Mouse (Mus musculus) urinary bladder, adult 18-20 months (tissue): Measurements from ENCODE around the gene Natd1.
"Not testable (repeated sequence)": the region's sequence is repeated elsewhere in the genome, so short reads cannot be mapped to it uniquely, and the experiment has no call there.

ENCODE experiments used
- DNase-seq, 2 experiments: peaks; one replicate each; pipeline ENCODE4 v3.0.0; 2022; ENCODE audit warnings: low spot score in 2 of 2, mixed read lengths in 2 of 2

Gene Natd1

DNA sequence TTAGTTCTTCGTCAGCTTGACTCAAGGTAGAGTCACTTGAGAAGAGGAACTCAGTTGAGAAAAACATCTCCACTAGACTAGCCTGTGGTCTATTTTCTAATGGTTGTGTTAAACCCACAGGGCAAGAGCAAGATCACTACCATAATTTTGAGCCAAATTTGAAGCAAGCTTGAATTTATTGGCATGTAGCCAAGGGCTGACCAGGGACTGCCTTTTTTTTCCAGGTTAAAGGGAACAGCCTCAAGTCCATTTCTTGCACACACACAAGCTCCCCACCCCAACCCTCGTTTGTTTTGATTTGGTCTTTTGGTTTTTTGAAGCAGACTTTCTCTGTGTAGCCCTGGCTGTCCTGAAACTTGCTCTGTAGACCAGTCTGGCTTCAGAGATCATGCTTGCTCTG lies 24.7 kb downstream of the Natd1 start:
- DNase-seq: no peak

GRCm38 (mm10) chr11:60886986-60887385 lies 27.6 kb downstream of the Natd1 start:
- not testable (repeated sequence) for DNase-seq

DNA sequence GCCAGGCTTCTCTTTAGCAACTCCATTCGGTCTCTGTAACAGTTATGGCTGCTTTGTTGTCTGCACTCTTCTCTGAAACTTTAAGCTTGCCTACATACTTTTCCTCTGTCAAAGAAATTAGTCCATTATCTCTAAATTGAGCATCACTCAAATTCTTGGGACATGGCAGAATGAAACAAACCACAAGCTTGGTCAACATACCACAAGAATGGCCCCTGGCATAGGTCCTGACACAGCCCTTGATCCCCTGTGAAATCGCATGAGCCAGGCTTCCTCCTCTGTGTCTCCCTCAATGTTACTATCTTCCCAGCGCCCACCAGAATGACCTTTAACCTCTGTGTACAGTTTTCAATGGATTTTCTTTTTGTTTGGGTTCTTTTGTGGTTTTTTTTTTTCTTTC lies 32.2 kb downstream of the Natd1 start:
- DNase-seq: no peak

GRCm38 (mm10) chr11:60880559-60880958 lies 34.0 kb downstream of the Natd1 start:
- DNase-seq: no peak

- DNase-seq: no peak
These were observed 35.1 kb downstream of the Natd1 start for GRCm38 (mm10) chr11:60879423-60879822.

DNA sequence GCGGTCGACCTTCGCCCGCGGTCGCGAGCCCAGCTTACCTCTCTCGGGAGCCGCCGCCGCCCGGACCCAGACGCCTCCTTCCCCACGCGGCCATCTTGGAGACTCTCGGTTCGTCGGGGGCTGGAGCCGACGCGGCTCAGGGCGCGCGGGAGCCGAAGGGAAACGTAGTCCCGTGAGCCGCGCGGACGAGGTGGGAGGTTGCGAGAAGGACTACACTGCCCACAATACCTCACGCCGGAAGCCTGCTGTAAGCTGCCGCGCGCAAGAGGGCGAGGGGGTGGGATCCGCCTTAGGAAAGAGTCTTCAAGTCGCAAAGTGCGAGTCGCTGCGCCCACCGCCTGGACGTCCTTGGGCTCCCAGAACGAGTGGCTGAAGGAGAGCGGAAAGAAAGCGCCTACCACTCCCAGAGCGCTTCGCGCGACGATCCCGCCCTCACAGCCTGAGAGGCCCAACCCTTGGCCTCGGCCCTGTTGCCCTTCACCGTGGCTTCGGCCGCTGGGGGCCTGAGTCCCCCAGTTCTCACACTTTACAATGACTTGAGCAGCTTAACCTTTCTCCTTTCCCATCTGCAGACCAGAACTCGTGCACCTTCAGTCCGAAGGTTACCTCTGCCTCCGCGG lies 35.8 kb downstream of the Natd1 start, which contains the start of gene Tmem11:
TSS of gene Tmem11 (minus strand) at position 598 of the 620 bp plus-strand sequence.
- peak; percentile 82 to 94 for DNase-seq

DNA sequence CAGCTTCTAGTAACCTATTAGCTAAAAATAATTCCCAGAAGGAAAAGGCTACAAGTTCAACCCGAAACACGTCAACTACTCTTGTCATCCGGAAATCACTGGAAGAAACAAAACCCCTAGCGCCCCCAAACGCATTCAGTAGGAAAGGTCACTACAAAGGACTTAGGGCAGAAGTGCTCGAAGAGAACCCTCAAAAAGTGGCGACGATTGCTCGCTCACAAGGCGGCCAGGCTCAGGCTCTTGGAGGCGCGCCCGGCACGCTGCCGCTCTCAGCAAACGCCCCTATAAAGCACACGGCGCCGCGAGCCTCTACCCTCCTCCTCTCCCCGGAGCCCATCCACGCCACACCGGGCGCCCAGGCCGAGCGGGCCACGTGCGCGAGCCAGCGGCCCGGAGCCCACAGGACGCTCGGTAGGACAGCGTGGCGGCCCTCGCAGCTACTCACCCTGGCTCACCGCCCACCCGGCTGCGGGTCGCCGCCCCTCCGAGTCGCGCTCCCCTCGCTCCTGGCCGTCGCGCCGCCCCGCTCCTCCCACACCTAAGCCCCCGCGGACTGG lies 36.4 kb downstream of the Natd1 start:
- peak in 1 of 2 experiments; percentile 12 for DNase-seq

GRCm38 (mm10) chr11:60873101-60873500 lies 41.4 kb downstream of the Natd1 start:
- no peak for DNase-seq

DNA sequence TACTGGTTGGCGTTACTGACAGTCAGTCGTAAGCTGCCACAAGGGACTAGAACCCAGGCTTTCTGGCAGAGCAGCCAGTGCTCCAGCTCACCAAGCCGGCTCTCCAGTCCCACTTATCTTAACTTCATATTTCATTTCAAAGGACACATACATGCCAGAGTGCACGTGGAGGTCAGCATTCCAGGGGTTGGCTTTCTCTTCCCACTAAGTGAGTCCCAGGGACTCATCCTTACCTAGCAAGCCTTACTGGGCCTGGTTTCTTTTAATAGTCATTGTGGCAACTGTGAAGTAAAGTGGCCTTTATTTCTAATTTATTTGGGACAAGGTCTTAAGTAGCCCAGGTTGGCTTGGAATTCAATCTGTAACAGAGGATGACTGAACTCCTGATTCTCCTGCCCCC lies 43.1 kb downstream of the Natd1 start:
- no peak for DNase-seq

- DNase-seq: not testable (repeated sequence)
These were observed 45.1 kb downstream of the Natd1 start for GRCm38 (mm10) chr11:60869471-60869870.

DNA sequence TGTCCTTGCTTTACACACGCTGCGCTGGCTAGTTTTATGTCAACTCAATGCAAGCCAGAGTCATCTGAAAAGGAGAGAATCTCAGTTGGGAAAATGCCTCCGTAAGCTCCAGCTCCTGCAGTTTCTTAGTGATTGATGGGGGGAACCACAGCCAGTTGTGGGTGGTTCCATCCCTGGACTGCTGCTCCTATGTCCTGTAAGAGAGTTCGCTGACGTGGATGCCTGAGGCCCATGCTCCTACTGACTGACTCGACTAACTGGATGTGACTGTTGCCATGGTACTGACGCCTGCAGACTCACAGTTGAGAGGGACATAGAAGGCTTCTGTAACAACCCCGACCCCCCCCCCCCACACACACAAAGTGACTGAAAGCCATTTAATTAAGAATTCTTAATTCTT lies 46.6 kb downstream of the Natd1 start:
- no peak for DNase-seq

- no peak for DNase-seq
These were observed 47.1 kb downstream of the Natd1 start for GRCm38 (mm10) chr11:60867456-60867855.

- no peak for DNase-seq
These were observed 48.5 kb downstream of the Natd1 start for GRCm38 (mm10) chr11:60866021-60866420.

- no peak for DNase-seq
These were observed 49.6 kb downstream of the Natd1 start for GRCm38 (mm10) chr11:60864916-60865315.

- peak in 1 of 2 experiments; percentile 12 for DNase-seq
These were observed 50.4 kb downstream of the Natd1 start for GRCm38 (mm10) chr11:60864166-60864565.

DNA sequence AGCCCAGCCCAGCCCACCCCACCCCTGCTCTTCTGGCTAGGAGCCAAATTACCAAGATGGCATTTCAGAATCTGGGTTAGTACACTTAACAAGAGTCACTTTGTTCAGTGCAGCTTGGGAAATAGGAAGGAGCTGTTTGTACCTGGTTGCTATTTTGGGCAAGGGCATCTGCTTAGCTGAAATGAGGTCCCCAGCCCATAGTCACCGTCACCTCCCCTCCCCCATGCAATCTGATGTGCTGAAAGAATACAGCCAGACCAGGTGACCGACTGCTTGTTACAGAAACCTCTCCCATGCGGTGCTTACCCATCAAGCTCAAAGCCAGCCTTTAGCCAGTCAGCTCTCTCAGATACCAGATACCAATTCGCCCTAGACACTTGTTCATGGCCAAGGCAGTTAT lies 51.4 kb downstream of the Natd1 start:
- no peak for DNase-seq

DNA sequence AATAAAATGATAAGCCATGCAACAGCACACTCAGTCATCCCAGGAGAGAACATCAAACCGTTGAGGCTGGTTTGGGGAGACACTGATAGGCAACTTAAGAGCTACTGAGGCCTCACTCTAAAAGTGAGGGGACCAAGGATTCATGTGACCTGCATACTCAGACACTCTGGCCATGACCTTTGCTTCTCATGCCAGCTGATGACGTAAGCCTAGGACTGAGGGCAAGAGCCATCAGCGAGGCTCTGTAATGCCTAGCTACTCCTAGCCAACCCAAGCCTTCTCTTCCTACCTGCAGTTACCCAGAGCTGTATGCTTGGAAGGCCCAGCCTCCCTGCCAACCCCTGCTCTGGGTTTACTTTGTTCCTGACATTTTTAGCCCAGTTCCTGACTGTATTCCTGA lies 52.6 kb downstream of the Natd1 start:
- no peak for DNase-seq

DNA sequence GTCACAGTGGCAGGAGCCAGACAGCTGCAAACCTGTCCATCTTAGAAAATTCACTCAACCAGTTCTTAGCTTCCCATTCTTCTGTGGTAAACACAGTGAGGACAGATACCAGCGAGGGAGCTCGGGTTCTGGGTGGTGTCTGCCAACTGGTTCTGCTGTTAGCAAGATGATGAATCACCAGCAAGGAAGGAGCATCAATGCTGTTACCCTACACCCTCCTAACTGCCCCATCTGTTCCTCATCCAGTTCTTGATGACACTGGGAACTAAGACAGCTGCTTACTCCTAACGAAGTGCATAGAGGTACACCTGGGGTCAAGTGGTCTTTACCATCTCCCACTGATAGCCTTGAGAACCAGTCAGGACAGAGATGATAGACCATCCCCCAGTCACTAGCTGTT lies 58.0 kb downstream of the Natd1 start:
- DNase-seq: no peak
